Mouse (Mus musculus) liver, adult 2 months (tissue): ENCODE data around the gene Nlrp4c. TPM values are rescaled to one million over a fixed set of nuclear protein-coding genes. Genes with fewer than 3 reads are reported as not detected.

ENCODE experiments used
- DNase-seq: peaks from one replicate; pipeline ENCODE4 v3.0.0-alpha.2; 2011; ENCODE audit warnings: low read depth, low spot score; ENCODE audit errors: extremely low read depth
- H3K27ac ChIP-seq: fragments of 200-500 bp; replicated peaks from 2 replicates; pipeline ENCODE4 v1.5.1; 2012; ENCODE audit warnings: low read depth, mild to moderate bottlenecking, control low read depth, inconsistent platforms, low read length; ENCODE audit not compliant: insufficient read depth
- H3K27me3 ChIP-seq: fragments of 200-500 bp; 2 replicates; pipeline ENCODE4 v1.6.1; 2012; ENCODE audit warnings: mild to moderate bottlenecking, moderate library complexity, low read length, inconsistent platforms; ENCODE audit not compliant: control insufficient read depth, insufficient read depth
- H3K36me3 ChIP-seq: fragments of 200-500 bp; 2 replicates; pipeline ENCODE4 v1.6.1; 2012; ENCODE audit warnings: low read length, inconsistent platforms; ENCODE audit not compliant: control insufficient read depth, insufficient read depth
- H3K4me1 ChIP-seq: fragments of 200-500 bp; 2 replicates; pipeline ENCODE4 v1.6.1; 2011; ENCODE audit warnings: low read length; ENCODE audit not compliant: control insufficient read depth, insufficient read depth
- H3K4me3 ChIP-seq: fragments of 200-500 bp; 2 replicates; pipeline ENCODE4 v1.5.1; 2011; ENCODE audit warnings: low read depth, mild to moderate bottlenecking, control low read depth, low read length, moderate library complexity; ENCODE audit not compliant: insufficient read depth
- H3K79me2 ChIP-seq: fragments of 200-500 bp; 2 replicates; pipeline ENCODE4 v1.6.1; 2012; ENCODE audit warnings: inconsistent platforms, mild to moderate bottlenecking, low read length, moderate library complexity; ENCODE audit not compliant: control insufficient read depth, insufficient read depth
- H3K9ac ChIP-seq: fragments of 200-500 bp; 2 replicates; pipeline ENCODE4 v1.6.1; 2012; ENCODE audit warnings: low read depth, mild to moderate bottlenecking, control low read depth, inconsistent platforms, low read length
- CTCF ChIP-seq: fragments of 200-500 bp; IDR thresholded peaks from 2 replicates; pipeline ENCODE4 v1.5.1; 2011; ENCODE audit warnings: low read depth, low read length, control low read depth
- POLR2A ChIP-seq: fragments of 200-500 bp; IDR thresholded peaks from 2 replicates; pipeline ENCODE4 v1.6.1; 2011; ENCODE audit warnings: low read length, control low read depth; ENCODE audit not compliant: insufficient read depth; ENCODE audit errors: extremely low read depth
- WGBS: fragments of 180-500 bp; shearing (Covaris S2); methylation state at CpG from one replicate; pipeline ENCODE4 v1.1.7; 2018; 5-methylcytosine and 5-hydroxymethylcytosine counted together
- polyA plus RNA-seq: library from polyadenylated mRNA; depleted of rRNA; stranded (reverse); fragments of >200 nt; gene quantifications from 2 replicates; pipeline ENCODE4 v1.2.3, GENCODE M21; 2012
- total RNA-seq: library from RNA; depleted of rRNA; stranded (reverse); fragments of >200 nt; gene quantifications from 2 replicates; pipeline ENCODE4 v1.2.3, GENCODE M21; 2014

Nlrp4c gene
- total and polyA plus RNA-seq, 2 experiments: not detected

GRCm38 (mm10) chr7:6146194-6146981 lies 101.4 kb downstream of the Nlrp4c start:
- WGBS: 28% methylated on average over 7 of the region's 7 CpGs
- no peak overlapping the region for H3K9ac ChIP-seq
- TF ChIP-seq POLR2A (no peak), CTCF (no peak)

GRCm38 (mm10) chr7:6146982-6147325 lies 102.0 kb downstream of the Nlrp4c start:
- 18% methylated on average over 2 of the region's 2 CpGs for WGBS
- no peak overlapping the region for H3K9ac ChIP-seq

More at GRCm38 (mm10) chr7:6146194-6146981, 101.4 kb downstream of the Nlrp4c start:
- Histone ChIP-seq H3K4me3 (no peak overlapping the region), H3K4me1 (peaks cover 47% of the 10 kb centered on the region), H3K36me3 (peaks cover 2% of the 10 kb centered on the region; the same call in 1 of the 2 replicates), H3K27me3 (no peaks in the 10 kb centered on the region), H3K79me2 (peaks cover 72% of the 10 kb centered on the region), H3K27ac (peak overlapping the region; percentile 55)
- DNase-seq: no peak

DNA sequence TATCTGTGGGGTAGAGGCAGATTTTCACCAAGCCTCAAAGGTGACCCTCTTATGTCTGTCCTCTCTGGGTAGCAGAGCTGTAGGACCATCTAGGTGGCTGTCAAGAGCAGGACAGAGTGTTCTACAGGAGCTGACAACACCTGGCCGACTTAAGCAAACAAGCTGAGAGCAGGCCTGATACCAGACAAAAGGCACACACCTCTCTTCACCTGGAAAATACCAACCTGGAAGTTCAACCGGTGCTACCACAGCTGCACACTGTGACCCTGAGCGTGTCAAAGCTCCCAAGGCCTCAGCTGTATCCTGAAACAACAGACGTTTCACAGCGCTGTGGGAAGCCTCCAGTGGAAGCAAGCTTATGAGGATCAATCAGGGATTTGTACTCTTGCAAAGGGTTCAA lies 102.7 kb downstream of the Nlrp4c start:
- Histone ChIP-seq H3K79me2 (peaks cover 84% of the 10 kb centered on the region), H3K27me3 (no peaks in the 10 kb centered on the region), H3K4me3 (no peak overlapping the region), H3K36me3 (no peaks in the 10 kb centered on the region), H3K9ac (no peak overlapping the region), H3K27ac (peak overlapping the region; percentile 28), H3K4me1 (peaks cover 56% of the 10 kb centered on the region)
- DNase-seq: peak; percentile 38
- no peak for TF ChIP-seq POLR2A
- no peak for TF ChIP-seq CTCF
- WGBS: 17% methylated on average over 5 of the region's 5 CpGs

More at GRCm38 (mm10) chr7:6146982-6147325, 102.0 kb downstream of the Nlrp4c start:
- TF ChIP-seq POLR2A (no peak), CTCF (no peak)
- DNase-seq: no peak
- Histone ChIP-seq H3K36me3 (no peaks in the 10 kb centered on the region), H3K27ac (peak overlapping the region; percentile 57), H3K79me2 (peaks cover 78% of the 10 kb centered on the region), H3K4me3 (no peak overlapping the region), H3K4me1 (peaks cover 51% of the 10 kb centered on the region), H3K27me3 (no peaks in the 10 kb centered on the region)

DNA sequence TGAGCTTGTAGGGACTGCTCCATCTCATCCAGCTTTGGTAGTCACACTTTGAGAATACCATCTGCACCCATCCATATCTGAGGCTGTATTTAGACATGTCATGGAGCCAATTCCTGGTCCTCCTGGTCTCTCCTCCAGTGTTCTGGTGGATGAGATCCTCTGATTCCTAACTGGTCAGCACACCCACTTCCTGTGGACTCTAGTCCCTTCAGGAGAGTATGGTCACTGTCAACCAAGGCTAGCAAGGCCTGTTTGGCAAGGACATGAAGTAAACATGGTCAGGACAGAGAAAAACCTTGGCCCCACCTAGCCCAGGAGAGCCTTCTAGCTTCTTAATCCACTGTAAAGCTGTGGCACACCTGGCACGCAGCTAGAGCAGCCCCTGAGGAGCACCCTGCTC lies 106.3 kb downstream of the Nlrp4c start:
- TF ChIP-seq POLR2A (no peak), CTCF (no peak)
- DNase-seq: peak; percentile 66
- Histone ChIP-seq H3K27ac (peak overlapping the region; percentile 22), H3K4me3 (no peak overlapping the region), H3K9ac (no peak overlapping the region), H3K4me1 (peaks cover 61% of the 10 kb centered on the region), H3K27me3 (no peaks in the 10 kb centered on the region), H3K79me2 (peaks cover 76% of the 10 kb centered on the region), H3K36me3 (no peaks in the 10 kb centered on the region)
- 36% methylated on average over 1 of the region's 1 CpGs for WGBS

GRCm38 (mm10) chr7:6152036-6152435 lies 107.1 kb downstream of the Nlrp4c start:
- TF ChIP-seq CTCF (no peak), POLR2A (no peak)
- Histone ChIP-seq H3K4me1 (peaks cover 59% of the 10 kb centered on the region), H3K9ac (no peak overlapping the region), H3K79me2 (peaks cover 71% of the 10 kb centered on the region), H3K36me3 (no peaks in the 10 kb centered on the region), H3K4me3 (no peak overlapping the region), H3K27me3 (no peaks in the 10 kb centered on the region), H3K27ac (peak overlapping the region; percentile 22)
- peak; percentile 80 for DNase-seq
- 24% methylated on average over 3 of the region's 3 CpGs for WGBS

DNA sequence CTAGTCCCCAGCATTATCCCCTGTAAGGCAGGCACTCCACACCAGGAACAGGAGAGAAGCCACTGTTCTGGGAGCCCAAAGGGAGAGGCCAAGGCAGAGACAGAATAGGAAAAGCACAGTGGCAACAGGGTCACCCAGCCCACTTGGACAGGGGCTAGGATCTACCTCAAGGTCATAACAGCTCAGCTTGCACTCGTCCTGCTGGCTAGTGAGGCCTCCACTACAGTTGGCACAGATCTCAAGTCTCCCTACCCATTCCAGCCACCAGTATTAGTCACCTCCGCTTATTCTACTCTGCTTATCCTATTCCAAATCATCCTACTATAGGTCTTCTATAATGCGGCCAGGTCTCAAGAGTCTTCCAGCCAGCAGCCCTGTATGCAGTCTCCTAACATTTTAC lies 108.2 kb downstream of the Nlrp4c start:
- Histone ChIP-seq H3K36me3 (no peaks in the 10 kb centered on the region), H3K4me1 (peaks cover 57% of the 10 kb centered on the region), H3K9ac (no peak overlapping the region), H3K4me3 (no peak overlapping the region), H3K79me2 (peaks cover 62% of the 10 kb centered on the region), H3K27me3 (no peaks in the 10 kb centered on the region), H3K27ac (peak overlapping the region; percentile 100)
- TF ChIP-seq POLR2A: no peak
- no peak for DNase-seq
- 49% methylated on average over 3 of the region's 3 CpGs for WGBS
